Mouse (Mus musculus): ENCODE results near the gene Mapkapk2. TPM values are rescaled to one million over a fixed set of nuclear protein-coding genes. Genes with fewer than 3 reads are reported as not detected.

The Mapkapk2 gene
- polyA plus RNA-seq, 1 experiment from 2014 or later = 35.9 TPM

DNA sequence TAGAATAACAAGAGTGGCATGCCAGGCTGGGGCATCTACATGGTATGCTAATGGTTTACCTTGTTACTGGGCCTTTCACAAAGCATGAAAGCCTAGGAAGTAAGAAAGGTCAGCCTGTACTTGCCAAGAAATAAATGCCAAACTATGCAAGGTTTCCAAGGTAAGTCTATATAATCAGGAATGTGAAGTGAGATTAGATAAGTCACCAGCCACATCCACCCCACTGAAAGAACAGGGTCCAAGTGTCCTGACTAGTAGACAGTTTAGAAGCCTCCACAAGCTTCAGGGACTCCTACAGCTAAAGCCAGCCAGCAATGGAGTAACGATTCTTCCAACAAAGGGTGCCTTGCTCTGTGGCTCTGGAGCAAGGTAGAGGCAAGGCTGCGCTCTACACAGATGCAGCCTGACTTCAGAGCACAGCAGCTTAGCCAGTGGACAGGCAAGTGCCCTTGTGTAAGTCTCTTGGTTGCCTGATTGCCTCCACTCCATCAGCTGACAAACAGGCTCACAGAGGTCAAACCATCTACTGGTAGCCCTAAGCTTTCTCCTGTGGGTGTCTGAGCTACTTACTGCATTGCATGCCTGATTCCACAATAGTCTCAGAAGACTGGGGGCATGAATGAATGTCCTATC is 51.8 kb downstream of the Mapkapk2 start:
- WGBS = 66% methylated on average over 2 of the region's 2 CpGs
- H3K27me3 ChIP-seq (replicated peaks; ENCODE audit: control insufficient read depth, insufficient read depth, low read length) = no peaks in the 10 kb centered on the region
- peak overlapping the region; percentile 35 for H3K27ac ChIP-seq (ENCODE audit: low read depth, low read length)
- TF ChIP-seq CTCF (IDR thresholded peaks at IDR 0.05; ENCODE audit: low read depth) = no peak
- H3K4me1 ChIP-seq (replicated peaks; ENCODE audit: control insufficient read depth, insufficient read depth, low read length) = peaks cover 5% of the 10 kb centered on the region
- H3K9me3 ChIP-seq (ENCODE audit: control insufficient read depth) = no peaks in the 10 kb centered on the region
- no peak overlapping the region; the same call in 1 of the 2 replicates for H3K4me2 ChIP-seq (replicated peaks; ENCODE audit: low read depth)
- ATAC-seq = peak; percentile 68
- no peak overlapping the region for H3K4me3 ChIP-seq (ENCODE audit: low read depth, low read length)
- no peaks in the 10 kb centered on the region; the same call in 1 of the 2 replicates for H3K36me3 ChIP-seq (ENCODE audit: control insufficient read depth, insufficient read depth)
- H3K9ac ChIP-seq (ENCODE audit: low read depth, low read length) = no peak overlapping the region

DNA sequence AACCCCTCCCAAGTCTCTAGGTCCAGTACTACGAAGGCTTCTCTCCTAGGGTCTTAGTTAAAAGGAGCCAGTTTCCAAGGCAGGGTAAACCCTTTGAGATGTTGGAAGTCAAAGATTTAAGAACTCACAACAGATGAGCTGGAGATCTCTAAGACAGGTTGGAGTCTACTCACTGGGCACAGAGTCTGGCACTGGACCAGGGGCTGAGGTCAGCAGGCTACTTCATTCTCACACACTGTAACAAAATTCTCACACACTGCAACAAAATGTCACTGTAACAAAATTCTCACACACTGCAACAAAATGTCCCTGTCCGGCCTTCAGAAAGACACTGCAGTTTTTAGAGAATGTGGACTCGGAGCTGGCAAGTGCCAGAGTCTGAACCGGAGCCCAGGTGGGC is 54.0 kb downstream of the Mapkapk2 start:
- 98% methylated on average over 4 of the region's 4 CpGs for WGBS
- no peak for ATAC-seq
- Histone ChIP-seq H3K27me3 (replicated peaks; ENCODE audit: control insufficient read depth, insufficient read depth, low read length) (no peaks in the 10 kb centered on the region), H3K4me1 (replicated peaks; ENCODE audit: control insufficient read depth, insufficient read depth, low read length) (peaks cover 2% of the 10 kb centered on the region), H3K27ac (ENCODE audit: low read depth, low read length) (no peak overlapping the region), H3K9me3 (ENCODE audit: control insufficient read depth) (no peaks in the 10 kb centered on the region), H3K4me2 (replicated peaks; ENCODE audit: low read depth) (no peak overlapping the region), H3K9ac (ENCODE audit: low read depth, low read length) (no peak overlapping the region), H3K36me3 (ENCODE audit: control insufficient read depth, insufficient read depth) (no peaks in the 10 kb centered on the region), H3K4me3 (ENCODE audit: low read depth, low read length) (no peak overlapping the region)
- TF ChIP-seq CTCF (IDR thresholded peaks at IDR 0.05; ENCODE audit: low read depth) = no peak

GRCm38 (mm10) chr1:131042721-131043120 is 54.9 kb downstream of the Mapkapk2 start:
- 96% methylated on average over 3 of the region's 3 CpGs for WGBS
- no peak overlapping the region for H3K4me2 ChIP-seq (replicated peaks; ENCODE audit: low read depth)
- H3K9ac ChIP-seq (ENCODE audit: low read depth, low read length) = no peak overlapping the region
- no peak for TF ChIP-seq CTCF (IDR thresholded peaks at IDR 0.05; ENCODE audit: low read depth)
- no peaks in the 10 kb centered on the region for H3K27me3 ChIP-seq (replicated peaks; ENCODE audit: control insufficient read depth, insufficient read depth, low read length)
- no peaks in the 10 kb centered on the region for H3K9me3 ChIP-seq (ENCODE audit: control insufficient read depth)
- no peak overlapping the region for H3K27ac ChIP-seq (ENCODE audit: low read depth, low read length)
- H3K4me3 ChIP-seq (ENCODE audit: low read depth, low read length) = no peak overlapping the region
- no peaks in the 10 kb centered on the region for H3K36me3 ChIP-seq (ENCODE audit: control insufficient read depth, insufficient read depth)
- H3K4me1 ChIP-seq (replicated peaks; ENCODE audit: control insufficient read depth, insufficient read depth, low read length) = peaks cover 2% of the 10 kb centered on the region
- no peak for ATAC-seq

- ATAC-seq = no peak
- Histone ChIP-seq H3K4me1 (replicated peaks; ENCODE audit: control insufficient read depth, insufficient read depth, low read length) (peaks cover 2% of the 10 kb centered on the region), H3K27me3 (replicated peaks; ENCODE audit: control insufficient read depth, insufficient read depth, low read length) (no peaks in the 10 kb centered on the region), H3K36me3 (ENCODE audit: control insufficient read depth, insufficient read depth) (no peaks in the 10 kb centered on the region), H3K9ac (ENCODE audit: low read depth, low read length) (no peak overlapping the region), H3K4me3 (ENCODE audit: low read depth, low read length) (no peak overlapping the region), H3K9me3 (ENCODE audit: control insufficient read depth) (0 out of 2 replicates have a peak, but pooled peaks cover 4% of the 10 kb centered on the region), H3K27ac (ENCODE audit: low read depth, low read length) (no peak overlapping the region), H3K4me2 (replicated peaks; ENCODE audit: low read depth) (no peak overlapping the region)
- no peak for TF ChIP-seq CTCF (IDR thresholded peaks at IDR 0.05; ENCODE audit: low read depth)
- WGBS = 64% methylated on average over 2 of the region's 2 CpGs
Measured at GRCm38 (mm10) chr1:131042263-131042662, 55.4 kb downstream of the Mapkapk2 start.

DNA sequence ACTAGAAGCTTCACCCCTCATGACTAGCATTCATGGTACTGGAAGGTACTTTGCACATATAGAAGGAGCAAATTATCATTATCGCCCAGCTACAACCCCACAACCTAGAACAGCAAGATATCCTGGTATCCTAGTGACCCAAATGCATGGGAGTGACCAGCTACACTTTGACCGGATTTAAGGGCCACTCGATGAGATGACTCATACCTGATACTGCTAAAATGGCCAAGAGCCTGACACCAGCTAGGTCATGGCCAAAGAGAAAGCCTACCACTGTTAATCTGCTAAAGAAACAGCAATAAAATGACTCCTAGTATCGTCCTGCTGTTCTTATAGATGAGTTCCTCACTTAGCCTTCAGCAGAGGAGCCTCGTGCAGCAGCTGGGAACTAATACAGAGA is 58.1 kb downstream of the Mapkapk2 start:
- no peak for TF ChIP-seq CTCF (IDR thresholded peaks at IDR 0.05; ENCODE audit: low read depth)
- no peaks in the 10 kb centered on the region for H3K4me1 ChIP-seq (replicated peaks; ENCODE audit: control insufficient read depth, insufficient read depth, low read length)
- 0 out of 2 replicates have a peak, but pooled peaks cover 4% of the 10 kb centered on the region for H3K9me3 ChIP-seq (ENCODE audit: control insufficient read depth)
- no peaks in the 10 kb centered on the region for H3K27me3 ChIP-seq (replicated peaks; ENCODE audit: control insufficient read depth, insufficient read depth, low read length)
- no peak overlapping the region for H3K9ac ChIP-seq (ENCODE audit: low read depth, low read length)
- ATAC-seq = peak; percentile 79
- WGBS = 76% methylated on average over 5 of the region's 5 CpGs
- no peak overlapping the region for H3K4me2 ChIP-seq (replicated peaks; ENCODE audit: low read depth)
- no peaks in the 10 kb centered on the region for H3K36me3 ChIP-seq (ENCODE audit: control insufficient read depth, insufficient read depth)
- H3K4me3 ChIP-seq (ENCODE audit: low read depth, low read length) = no peak overlapping the region
- no peak overlapping the region for H3K27ac ChIP-seq (ENCODE audit: low read depth, low read length)

- no peak for ATAC-seq
- H3K4me1 ChIP-seq (replicated peaks; ENCODE audit: control insufficient read depth, insufficient read depth, low read length) = no peaks in the 10 kb centered on the region
- H3K36me3 ChIP-seq (ENCODE audit: control insufficient read depth, insufficient read depth) = no peaks in the 10 kb centered on the region
- H3K27ac ChIP-seq (ENCODE audit: low read depth, low read length) = no peak overlapping the region
- WGBS = 92% methylated on average over 10 of the region's 10 CpGs
- H3K4me2 ChIP-seq (replicated peaks; ENCODE audit: low read depth) = no peak overlapping the region
- no peak overlapping the region for H3K9ac ChIP-seq (ENCODE audit: low read depth, low read length)
- TF ChIP-seq CTCF (IDR thresholded peaks at IDR 0.05; ENCODE audit: low read depth) = no peak
- no peak overlapping the region for H3K4me3 ChIP-seq (ENCODE audit: low read depth, low read length)
- H3K27me3 ChIP-seq (replicated peaks; ENCODE audit: control insufficient read depth, insufficient read depth, low read length) = no peaks in the 10 kb centered on the region
- H3K9me3 ChIP-seq (ENCODE audit: control insufficient read depth) = 0 out of 2 replicates have a peak, but pooled peaks cover 4% of the 10 kb centered on the region
Measured at GRCm38 (mm10) chr1:131038415-131039017, 59.1 kb downstream of the Mapkapk2 start.

Measured in intestine, postnatal 0 days (tissue).